Mouse (Mus musculus) midbrain, embryonic 10.5 days (tissue): ENCODE data around the gene Smpd3. TPM values are rescaled to one million over a fixed set of nuclear protein-coding genes. Genes with fewer than 3 reads are reported as not detected.

Source experiments
- DNase-seq: peaks from one replicate; pipeline ENCODE4 v3.0.0-alpha.2; 2017; ENCODE audit warnings: low spot score
- H3K27ac ChIP-seq: fragments of 300-500 bp; sonication (generic); replicated peaks from 2 replicates; pipeline ENCODE4 v1.5.1; 2016; ENCODE audit warnings: mild to moderate bottlenecking
- H3K27me3 ChIP-seq: fragments of 300-500 bp; sonication (generic); 2 replicates; pipeline ENCODE4 v1.6.1; 2016; ENCODE audit warnings: low read depth, mild to moderate bottlenecking; ENCODE audit not compliant: poor library complexity, severe bottlenecking
- H3K36me3 ChIP-seq: fragments of 300-500 bp; sonication (generic); 2 replicates; pipeline ENCODE4 v1.6.1; 2016; ENCODE audit warnings: mild to moderate bottlenecking, moderate library complexity
- H3K4me1 ChIP-seq: fragments of 300-500 bp; sonication (generic); 2 replicates; pipeline ENCODE4 v1.6.1; 2016
- H3K4me3 ChIP-seq: fragments of 300-500 bp; sonication (generic); 2 replicates; pipeline ENCODE4 v1.5.1; 2016; ENCODE audit warnings: mild to moderate bottlenecking, moderate library complexity
- H3K9me3 ChIP-seq: fragments of 300-500 bp; sonication (generic); replicated peaks from 2 replicates; pipeline ENCODE4 v1.6.1; 2016; ENCODE audit warnings: mild to moderate bottlenecking
- WGBS: fragments of 180-500 bp; shearing (Covaris S2); methylation state at CpG from one replicate; pipeline ENCODE4 v1.1.7; 2016; 5-methylcytosine and 5-hydroxymethylcytosine counted together
- polyA plus RNA-seq: library from polyadenylated mRNA; unstranded; fragments of >200 nt; fragmentation: Nextera tagmentation; extraction: Ambion mirVana; gene quantifications from 2 replicates; pipeline ENCODE4 v1.2.1, GENCODE M21; 2016

The Smpd3 gene
- polyA plus RNA-seq = 10.4 and 17.3 TPM in 2 replicates

DNA sequence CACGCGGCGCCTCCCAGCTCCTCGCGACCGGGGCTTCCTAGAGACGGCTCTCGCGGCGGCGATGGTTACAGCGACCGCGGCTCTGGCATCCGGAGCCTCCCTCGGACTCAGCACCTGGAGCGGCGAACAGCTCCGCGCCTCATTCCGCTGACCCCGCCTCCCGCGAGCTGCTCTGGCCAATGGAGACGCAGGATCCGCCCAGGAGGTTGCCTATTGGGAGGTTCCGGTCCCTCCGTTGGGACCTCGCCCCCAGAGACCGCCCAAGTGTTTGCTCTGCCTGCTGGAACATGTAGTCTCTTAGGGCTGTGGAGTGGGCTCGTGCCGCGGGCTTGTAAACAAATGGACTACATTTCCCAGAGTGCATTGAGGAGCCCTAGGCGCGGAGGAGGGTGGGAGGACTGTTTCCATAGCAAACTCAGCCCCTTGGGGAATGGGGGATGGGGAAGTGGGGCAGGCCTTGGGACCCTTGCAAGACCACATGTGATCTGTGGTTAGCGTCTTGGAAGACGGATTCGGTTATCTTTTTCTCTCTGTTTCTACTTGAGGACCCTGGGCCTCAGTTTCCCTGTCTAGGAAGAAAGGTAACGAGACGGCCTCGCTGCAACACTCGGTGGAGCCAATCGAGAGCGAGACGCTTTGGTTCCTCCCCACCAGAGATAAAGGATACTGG, at the start of gene Smpd3:
Gene Smpd3, minus strand, starts transcription at position 137 of the 670 bp plus-strand sequence.
- peak; percentile 99 for DNase-seq
- Histone ChIP-seq H3K4me3 (peak within 1 kb of the TSS; percentile 69), H3K4me1 (peaks cover 41% of the 10 kb centered on the region), H3K9me3 (no peaks in the 10 kb centered on the region), H3K27me3 (peaks cover 32% of the 10 kb centered on the region), H3K36me3 (no peaks in the 10 kb centered on the region), H3K27ac (peak within 1 kb of the TSS; percentile 87)
- under 1% methylated on average over 45 of the region's 45 CpGs for WGBS

- no peaks in the 10 kb centered on the region for H3K36me3 ChIP-seq
- peaks cover 12% of the 10 kb centered on the region for H3K4me1 ChIP-seq
- H3K9me3 ChIP-seq = no peaks in the 10 kb centered on the region
- H3K27ac ChIP-seq = no peak overlapping the region
- no peak for DNase-seq
- H3K4me3 ChIP-seq = no peak overlapping the region
- no peaks in the 10 kb centered on the region for H3K27me3 ChIP-seq
- 86% methylated on average over 6 of the region's 6 CpGs for WGBS
Measured at GRCm38 (mm10) chr8:106381026-106381425, 43.2 kb upstream of the Smpd3 start.

DNA sequence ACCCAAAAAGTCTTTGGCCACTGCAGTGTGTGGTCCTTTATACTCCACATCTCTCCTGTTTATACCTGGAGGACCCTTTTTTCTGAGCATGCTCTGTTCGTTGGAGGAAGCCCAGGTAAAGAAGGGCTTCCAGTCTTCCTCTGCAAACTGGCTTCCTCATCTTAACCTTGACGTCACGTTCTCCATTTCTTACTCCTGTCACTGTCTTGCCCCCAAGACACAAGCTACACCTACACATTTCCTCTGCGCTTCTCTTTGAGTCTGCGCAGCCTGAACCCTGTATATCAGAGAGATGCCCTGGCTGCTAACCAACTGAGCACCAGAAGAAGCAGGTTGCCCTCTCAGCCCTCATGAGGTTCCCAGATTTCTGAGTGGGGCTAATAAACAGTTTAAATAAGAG, 41.6 kb upstream of the Smpd3 start:
- Histone ChIP-seq H3K36me3 (no peaks in the 10 kb centered on the region), H3K4me1 (peaks cover 12% of the 10 kb centered on the region), H3K9me3 (no peaks in the 10 kb centered on the region), H3K4me3 (no peak overlapping the region), H3K27me3 (no peaks in the 10 kb centered on the region), H3K27ac (no peak overlapping the region)
- 85% methylated on average over 5 of the region's 5 CpGs for WGBS
- no peak for DNase-seq

DNA sequence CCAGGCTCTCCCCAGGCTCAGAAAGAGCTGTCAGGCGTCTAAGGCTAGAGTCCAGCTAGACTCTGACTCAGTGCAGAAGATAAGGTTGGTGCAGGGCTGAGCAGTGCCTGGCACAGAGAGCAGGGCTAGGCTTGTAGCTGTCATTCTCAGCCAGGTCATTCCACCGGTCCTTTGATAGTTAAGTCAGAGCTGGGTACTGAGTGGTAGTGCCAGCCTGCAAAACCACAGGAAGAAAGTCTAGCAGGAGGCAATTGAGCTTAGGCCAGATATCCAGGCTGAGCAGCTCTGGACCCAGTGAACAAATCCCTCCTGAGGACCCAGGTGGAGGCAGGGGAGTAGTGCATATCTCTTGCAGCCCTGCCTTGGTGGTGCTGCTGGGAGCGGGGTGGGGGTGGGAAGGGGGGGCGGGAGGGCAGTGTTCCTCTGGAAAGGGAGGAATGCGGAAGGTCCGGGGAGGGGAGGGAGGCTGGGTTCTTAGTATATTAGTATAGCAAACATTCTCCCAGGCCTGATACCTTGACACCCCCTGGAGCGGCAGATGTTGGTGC, 40.8 kb upstream of the Smpd3 start:
- Histone ChIP-seq H3K27me3 (no peaks in the 10 kb centered on the region), H3K36me3 (no peaks in the 10 kb centered on the region), H3K4me1 (peaks cover 12% of the 10 kb centered on the region), H3K9me3 (no peaks in the 10 kb centered on the region), H3K27ac (no peak overlapping the region), H3K4me3 (no peak overlapping the region)
- DNase-seq = no peak
- 64% methylated on average over 7 of the region's 7 CpGs for WGBS

- Histone ChIP-seq H3K27ac (no peak overlapping the region), H3K4me1 (peaks cover 12% of the 10 kb centered on the region), H3K9me3 (no peaks in the 10 kb centered on the region), H3K4me3 (no peak overlapping the region), H3K27me3 (no peaks in the 10 kb centered on the region), H3K36me3 (no peaks in the 10 kb centered on the region)
- 42% methylated on average over 9 of the region's 9 CpGs for WGBS
- no peak for DNase-seq
Measured at GRCm38 (mm10) chr8:106376862-106377261, 39.1 kb upstream of the Smpd3 start.

DNA sequence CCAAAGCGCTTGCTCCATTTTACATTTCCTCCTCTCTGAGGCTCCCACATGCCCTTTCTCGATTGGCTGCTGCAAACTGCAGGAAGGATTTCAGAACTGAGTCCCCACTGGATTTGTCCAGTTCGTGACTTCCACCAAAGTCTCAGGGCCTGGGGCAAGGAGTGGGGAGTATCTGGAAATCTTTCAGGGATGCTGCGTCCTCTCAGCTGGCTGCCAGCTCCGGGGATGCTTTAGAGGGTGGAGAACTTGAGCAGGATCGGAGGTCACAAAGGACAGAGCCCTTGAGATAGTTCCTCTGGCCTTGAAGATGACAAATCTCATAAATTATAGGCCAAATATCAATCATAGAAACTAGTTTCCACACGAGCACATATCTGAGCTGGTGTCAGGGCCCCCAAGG, 38.2 kb upstream of the Smpd3 start:
- 83% methylated on average over 7 of the region's 7 CpGs for WGBS
- Histone ChIP-seq H3K27ac (no peak overlapping the region), H3K4me1 (peaks cover 12% of the 10 kb centered on the region), H3K27me3 (no peaks in the 10 kb centered on the region), H3K36me3 (no peaks in the 10 kb centered on the region), H3K9me3 (no peaks in the 10 kb centered on the region), H3K4me3 (no peak overlapping the region)
- no peak for DNase-seq

- Histone ChIP-seq H3K36me3 (no peaks in the 10 kb centered on the region), H3K27me3 (no peaks in the 10 kb centered on the region), H3K9me3 (peaks cover 7% of the 10 kb centered on the region; the same call in 1 of the 2 replicates), H3K27ac (no peak overlapping the region), H3K4me1 (peaks cover 13% of the 10 kb centered on the region), H3K4me3 (no peak overlapping the region)
- WGBS = 89% methylated on average over 7 of the region's 7 CpGs
- no peak for DNase-seq
Measured at GRCm38 (mm10) chr8:106369069-106369468, 31.3 kb upstream of the Smpd3 start.

- DNase-seq = no peak
- H3K4me3 ChIP-seq = no peak overlapping the region
- WGBS = 67% methylated on average over 3 of the region's 3 CpGs
- H3K4me1 ChIP-seq = peaks cover 13% of the 10 kb centered on the region
- no peaks in the 10 kb centered on the region for H3K36me3 ChIP-seq
- peaks cover 7% of the 10 kb centered on the region; the same call in 1 of the 2 replicates for H3K9me3 ChIP-seq
- H3K27me3 ChIP-seq = no peaks in the 10 kb centered on the region
- no peak overlapping the region for H3K27ac ChIP-seq
Measured at GRCm38 (mm10) chr8:106368501-106368900, 30.7 kb upstream of the Smpd3 start.

GRCm38 (mm10) chr8:106364837-106365236, 27.0 kb upstream of the Smpd3 start:
- WGBS = 90% methylated on average over 5 of the region's 5 CpGs
- H3K27me3 ChIP-seq = no peaks in the 10 kb centered on the region
- H3K27ac ChIP-seq = no peak overlapping the region
- H3K36me3 ChIP-seq = no peaks in the 10 kb centered on the region
- peaks cover 13% of the 10 kb centered on the region for H3K4me1 ChIP-seq
- no peak overlapping the region for H3K4me3 ChIP-seq
- H3K9me3 ChIP-seq = peaks cover 7% of the 10 kb centered on the region; the same call in 1 of the 2 replicates
- no peak for DNase-seq

- no peak for DNase-seq
- no peaks in the 10 kb centered on the region for H3K36me3 ChIP-seq
- no peak overlapping the region for H3K27ac ChIP-seq
- H3K4me3 ChIP-seq = no peak overlapping the region
- H3K27me3 ChIP-seq = no peaks in the 10 kb centered on the region
- H3K9me3 ChIP-seq = peaks cover 7% of the 10 kb centered on the region; the same call in 1 of the 2 replicates
- H3K4me1 ChIP-seq = peaks cover 13% of the 10 kb centered on the region
- 75% methylated on average over 8 of the region's 8 CpGs for WGBS
Measured at GRCm38 (mm10) chr8:106364278-106364677, 26.5 kb upstream of the Smpd3 start.

DNA sequence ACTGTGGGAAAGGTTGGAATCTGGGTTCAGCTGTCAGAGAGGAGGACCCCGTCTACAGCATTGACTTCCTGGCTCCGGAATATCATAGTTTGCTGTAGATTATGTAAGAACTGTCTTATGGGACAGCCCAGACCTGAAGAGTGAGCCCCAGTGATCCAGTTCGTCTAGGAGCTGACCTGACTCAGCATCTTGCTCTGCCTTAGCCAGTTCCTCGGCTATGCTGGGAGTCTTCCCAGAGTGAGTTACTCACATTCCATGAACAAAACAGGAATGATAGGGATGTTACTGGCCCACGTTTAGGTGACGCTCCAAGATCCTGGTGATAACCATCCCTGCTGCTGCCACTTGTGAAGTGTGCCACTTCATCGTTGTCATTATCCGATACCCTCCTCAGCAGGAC, 25.5 kb upstream of the Smpd3 start:
- Histone ChIP-seq H3K27ac (no peak overlapping the region), H3K27me3 (no peaks in the 10 kb centered on the region), H3K4me3 (no peak overlapping the region), H3K36me3 (no peaks in the 10 kb centered on the region), H3K4me1 (peaks cover 13% of the 10 kb centered on the region), H3K9me3 (peaks cover 3% of the 10 kb centered on the region; the same call in 1 of the 2 replicates)
- no peak for DNase-seq
- WGBS = 86% methylated on average over 8 of the region's 8 CpGs

- H3K9me3 ChIP-seq = no peaks in the 10 kb centered on the region
- WGBS = 85% methylated on average over 4 of the region's 4 CpGs
- H3K4me3 ChIP-seq = no peak overlapping the region
- H3K27me3 ChIP-seq = no peaks in the 10 kb centered on the region
- H3K4me1 ChIP-seq = 0 out of 2 replicates have a peak, but pooled peaks cover 4% of the 10 kb centered on the region
- no peaks in the 10 kb centered on the region for H3K36me3 ChIP-seq
- H3K27ac ChIP-seq = no peak overlapping the region
- DNase-seq = no peak
Measured at GRCm38 (mm10) chr8:106359650-106360338, 22.0 kb upstream of the Smpd3 start.

- Histone ChIP-seq H3K27ac (no peak overlapping the region), H3K36me3 (no peaks in the 10 kb centered on the region), H3K9me3 (no peaks in the 10 kb centered on the region), H3K4me3 (no peak overlapping the region), H3K4me1 (0 out of 2 replicates have a peak, but pooled peaks cover 6% of the 10 kb centered on the region), H3K27me3 (no peaks in the 10 kb centered on the region)
- DNase-seq = no peak
- WGBS = 70% methylated on average over 2 of the region's 2 CpGs
Measured at GRCm38 (mm10) chr8:106351135-106351534, 13.3 kb upstream of the Smpd3 start.
